Mouse (Mus musculus) testis, adult 2 months (tissue): ENCODE data around the gene Gldn.

ENCODE experiments used
- CTCF ChIP-seq: fragments of 200-500 bp; IDR thresholded peaks from 2 replicates; pipeline ENCODE4 v1.5.1; 2012; ENCODE audit warnings: low read depth, mild to moderate bottlenecking, inconsistent platforms, low read length, moderate library complexity; ENCODE audit not compliant: control insufficient read depth, insufficient read depth, insufficient replicate concordance
- POLR2A ChIP-seq: fragments of 200-500 bp; IDR thresholded peaks from 2 replicates; pipeline ENCODE4 v1.6.1; 2012; ENCODE audit warnings: low read depth, mild to moderate bottlenecking, inconsistent platforms, low read length, moderate library complexity; ENCODE audit not compliant: control insufficient read depth

- TF ChIP-seq CTCF (no peak), POLR2A (no peak; the same call in 1 of the 2 replicates)
Measured at GRCm38 (mm10) chr9:54268010-54268409, 18.3 kb upstream of the Gldn start, which contains the start of gene Cyp19a1.
